Mouse (Mus musculus) granulocyte monocyte progenitor cell, adult 5-6 weeks (primary cell): ENCODE measurements around the gene Polh. TPM values are rescaled to one million over a fixed set of nuclear protein-coding genes. Genes with fewer than 3 reads are reported as not detected.

Experiments used
- ATAC-seq: replicated peaks from 2 replicates; pipeline ENCODE4 v1.8.0; 2016; ENCODE audit warnings: mild to moderate bottlenecking, moderate TSS enrichment, inconsistent platforms; ENCODE audit not compliant: poor library complexity, severe bottlenecking
- total RNA-seq, 2 experiments: library from RNA; stranded (forward) in 1 of 2; stranded (reverse) in 1 of 2; fragments of 200-712, 200-1000 nt in 1 of 2; fragments of >200 nt in 1 of 2; fragmentation: Nextera tagmentation in 1 of 2; gene quantifications; 2 replicates each; pipeline ENCODE4 v1.2.3; 2014 to 2017

Polh gene
- total RNA-seq, 2 experiments from 2014 or later: 18.2 to 26.0 TPM

DNA sequence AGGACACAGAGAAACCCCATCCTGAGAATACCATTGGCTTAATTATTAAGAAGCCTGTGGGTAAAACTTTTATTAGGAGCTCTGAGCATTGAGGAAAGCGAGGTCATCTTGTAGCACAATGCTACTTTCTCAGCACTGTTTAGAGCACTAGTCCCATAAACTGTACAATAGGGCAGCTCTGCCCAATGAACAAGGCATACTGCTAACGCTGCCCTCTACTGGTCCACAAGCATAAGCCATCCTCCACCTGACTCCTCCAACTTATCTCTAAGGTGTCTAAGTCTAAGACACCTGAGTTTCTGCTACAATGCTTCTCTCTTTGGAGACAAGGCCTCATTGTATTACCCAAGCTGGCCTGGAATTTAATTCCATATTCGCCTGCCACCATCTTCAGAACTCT is 31.9 kb downstream of the Polh start:
- peak; percentile 62; the same call in 1 of the 2 replicates for ATAC-seq

DNA sequence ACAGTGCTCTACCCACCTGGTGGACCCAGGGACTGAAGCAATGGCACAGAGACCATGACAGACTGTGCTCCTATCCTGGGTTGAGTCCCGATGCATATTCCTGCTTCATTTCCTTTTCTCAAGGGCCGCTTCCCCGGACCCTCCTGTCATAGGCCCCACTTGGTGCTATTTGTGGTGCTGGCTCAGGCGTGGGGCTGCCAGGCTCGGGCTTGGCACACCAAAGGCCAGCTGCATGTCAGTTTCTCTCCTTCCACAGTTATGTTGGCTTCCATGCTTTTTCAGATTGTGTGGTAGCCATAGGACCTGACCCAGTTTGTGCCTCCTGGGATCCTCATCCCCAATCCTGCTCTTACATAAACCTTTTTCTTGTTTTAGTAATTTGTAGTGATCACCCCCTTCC is 33.7 kb downstream of the Polh start:
- ATAC-seq: no peak

DNA sequence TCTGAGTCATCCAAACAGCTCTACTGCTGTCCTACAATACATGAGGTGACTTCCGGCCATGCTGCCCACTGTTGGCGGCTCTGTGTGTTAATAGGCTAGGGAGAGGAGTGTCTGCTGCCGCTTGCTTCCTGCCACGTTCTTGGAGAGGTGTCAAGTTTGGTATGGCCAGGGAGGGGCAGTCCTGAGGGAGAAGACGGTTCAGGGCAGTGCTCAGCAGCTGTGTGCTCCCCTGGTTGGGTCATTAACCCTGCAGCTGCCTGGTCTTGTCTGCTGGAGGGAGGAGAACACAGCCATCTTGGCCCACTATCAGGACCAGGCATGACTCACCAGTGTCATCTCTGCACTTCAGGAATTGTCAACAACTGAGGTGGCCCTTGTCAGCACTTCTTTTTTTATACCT is 34.1 kb downstream of the Polh start:
- ATAC-seq: no peak

GRCm38 (mm10) chr17:46167014-46167413 is 35.4 kb downstream of the Polh start:
- ATAC-seq: no peak

DNA sequence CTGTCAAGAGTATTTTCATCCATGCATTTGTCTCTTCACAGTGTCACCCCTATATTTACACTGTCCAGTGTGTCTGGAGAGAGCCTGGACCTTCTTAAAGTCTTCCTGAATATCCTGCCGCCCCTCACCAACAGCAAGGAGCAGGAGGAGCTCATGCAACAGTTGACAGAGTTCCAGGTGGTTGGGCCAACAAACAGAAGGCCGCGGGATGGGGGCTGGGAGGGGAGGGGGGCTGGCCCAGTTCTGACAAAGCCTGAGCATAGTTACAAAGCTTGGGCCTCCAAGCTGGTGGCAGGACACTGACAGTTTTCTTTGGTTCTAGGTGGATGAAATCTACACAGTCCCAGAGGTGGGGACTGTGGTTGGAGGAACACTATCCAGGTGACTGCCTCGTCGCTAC is 36.2 kb downstream of the Polh start:
- no peak for ATAC-seq

GRCm38 (mm10) chr17:46165460-46165859 is 37.0 kb downstream of the Polh start:
- no peak for ATAC-seq

- ATAC-seq: no peak
These were observed 37.7 kb downstream of the Polh start for GRCm38 (mm10) chr17:46164791-46165190.

GRCm38 (mm10) chr17:46164301-46164700 is 38.1 kb downstream of the Polh start:
- no peak for ATAC-seq

- peak; percentile 16 for ATAC-seq
These were observed 39.5 kb downstream of the Polh start for GRCm38 (mm10) chr17:46162951-46163421.

GRCm38 (mm10) chr17:46162551-46162950 is 39.9 kb downstream of the Polh start:
- no peak for ATAC-seq

DNA sequence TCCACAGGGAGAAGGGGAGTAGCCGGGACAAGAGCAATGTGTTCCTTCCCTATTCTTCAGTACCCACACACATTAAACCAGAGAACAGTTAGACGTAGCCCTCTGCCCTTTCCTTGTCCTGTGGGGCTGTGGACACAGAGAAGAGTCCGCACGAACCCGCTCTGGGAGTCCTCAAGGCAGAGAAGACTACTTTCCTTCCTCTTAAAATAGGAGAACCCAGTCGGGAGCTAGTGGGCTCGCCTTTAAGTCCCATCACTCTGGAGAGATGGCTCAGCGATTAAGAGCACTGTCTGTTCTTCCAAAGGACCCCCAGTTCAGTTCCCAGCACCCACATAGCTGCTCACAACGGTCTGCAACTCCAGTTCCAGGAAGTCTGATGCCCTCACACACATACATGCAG is 40.7 kb downstream of the Polh start:
- no peak for ATAC-seq

GRCm38 (mm10) chr17:46161179-46161578 is 41.3 kb downstream of the Polh start:
- ATAC-seq: no peak

DNA sequence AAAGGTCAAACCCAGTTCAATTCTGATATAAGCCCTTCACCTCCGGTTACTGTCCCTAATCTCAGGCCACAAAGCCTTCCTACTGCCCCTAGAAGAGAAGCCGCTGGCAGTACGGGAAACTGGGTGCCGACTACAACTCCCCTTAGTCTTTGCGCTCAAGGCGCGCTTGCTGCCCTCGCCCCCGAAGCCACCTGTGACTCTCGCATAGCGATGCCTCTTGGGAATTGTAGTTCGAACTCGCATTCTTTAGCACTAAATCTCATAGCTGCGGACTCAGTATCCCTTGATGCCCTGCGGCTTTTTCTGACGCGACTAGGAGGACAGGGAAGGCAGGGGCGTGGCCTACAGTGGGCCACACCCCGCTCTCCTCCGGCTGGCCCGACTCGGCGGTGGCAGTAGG is 41.8 kb downstream of the Polh start, which contains the start of gene Gtpbp2:
TSS of gene Gtpbp2 (plus strand) at position 347 of the 400 bp plus-strand sequence.
- ATAC-seq: peak; percentile 86

- ATAC-seq: peak; percentile 63
These were observed 42.3 kb downstream of the Polh start for GRCm38 (mm10) chr17:46160090-46160662.

DNA sequence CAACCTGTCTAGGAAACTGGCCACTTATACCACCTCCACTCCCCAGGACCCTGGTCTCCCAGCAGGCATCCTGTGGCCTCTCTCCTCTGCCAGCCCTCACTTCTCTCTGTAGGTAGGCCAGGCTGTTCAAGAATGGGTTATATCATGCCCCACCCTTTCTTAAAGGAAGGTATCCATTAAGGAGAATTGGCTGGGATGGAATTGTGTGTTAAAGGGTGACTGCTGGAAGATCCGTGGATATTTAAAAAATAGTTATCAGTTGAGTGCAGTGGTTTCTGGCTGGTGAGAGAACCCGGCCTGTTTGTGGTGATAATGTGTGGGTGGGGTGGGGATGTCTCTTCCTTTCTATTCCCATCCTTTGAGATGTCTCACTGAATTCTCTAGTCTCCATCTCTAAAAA is 43.2 kb downstream of the Polh start:
- no peak for ATAC-seq

DNA sequence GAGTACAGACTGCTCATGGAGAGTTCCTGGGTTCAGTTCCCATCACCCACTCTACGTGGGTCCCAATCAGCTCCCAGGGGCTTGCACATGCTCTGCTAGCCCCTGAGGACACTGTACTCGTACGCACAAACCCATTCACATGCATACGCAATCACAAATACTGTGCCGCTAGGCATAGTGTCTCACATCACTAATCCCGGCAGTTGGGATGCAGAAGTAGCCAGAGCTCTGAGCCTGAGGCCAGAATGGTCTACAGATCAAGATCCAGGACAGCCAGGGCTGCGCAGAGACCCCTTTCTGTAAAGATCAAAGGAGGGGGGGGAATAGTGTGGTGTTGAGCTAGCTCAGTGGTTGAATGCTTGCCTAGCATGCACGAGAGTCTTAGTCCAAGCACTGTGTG is 45.3 kb downstream of the Polh start:
- ATAC-seq: no peak

DNA sequence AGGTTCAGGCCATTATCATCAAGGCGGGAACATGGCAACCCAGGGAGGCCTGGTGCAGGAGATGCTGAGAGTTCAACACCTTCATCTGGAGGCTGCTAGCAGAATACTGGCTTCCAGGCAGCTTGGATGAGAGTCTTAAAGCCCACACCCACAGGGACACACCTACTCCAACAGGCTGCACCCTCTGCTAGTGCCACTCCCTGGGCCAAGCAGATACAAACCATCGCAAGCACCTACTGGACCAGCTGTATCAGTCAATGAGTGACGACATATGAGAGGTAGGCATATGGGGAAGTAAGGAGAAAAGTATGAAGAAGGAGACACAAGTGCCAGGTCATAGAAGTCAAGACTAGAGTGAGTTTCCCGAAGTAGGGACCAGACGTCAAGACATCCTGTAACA is 45.8 kb downstream of the Polh start:
- no peak for ATAC-seq

DNA sequence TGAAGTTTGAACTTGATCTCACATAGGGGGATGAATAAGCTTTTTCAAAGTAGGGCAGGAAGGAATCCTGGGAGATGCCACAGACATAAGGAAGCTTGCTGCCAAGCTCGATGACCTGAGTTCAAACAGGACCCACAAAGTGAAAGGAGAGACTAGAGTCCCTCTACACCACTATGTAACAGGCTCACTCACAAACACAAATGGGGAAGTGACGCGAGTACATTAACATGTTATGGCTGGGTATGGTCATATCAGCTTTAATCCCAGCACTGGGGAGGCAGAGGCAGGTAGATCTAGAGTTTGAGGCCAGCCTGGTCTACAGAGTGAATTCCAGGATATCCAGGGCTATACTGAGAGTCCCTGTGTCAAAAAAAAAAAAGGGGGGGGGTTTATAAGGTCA is 48.1 kb downstream of the Polh start:
- peak; percentile 30; the same call in 1 of the 2 replicates for ATAC-seq

- peak; percentile 100 for ATAC-seq
These were observed 49.3 kb downstream of the Polh start, which contains the start of gene Mad2l1bp for GRCm38 (mm10) chr17:46152847-46153782. Gene Mad2l1bp (minus strand): TSS chr17:46153553.

GRCm38 (mm10) chr17:46143578-46144423 is 58.6 kb downstream of the Polh start, which contains the start of gene Rsph9:
Gene Rsph9 (minus strand): TSS chr17:46144216.
- ATAC-seq: peak; percentile 89
